Comparison of ENCODE assay signal across 18 mouse cellular contexts in the genomic region with DNA sequence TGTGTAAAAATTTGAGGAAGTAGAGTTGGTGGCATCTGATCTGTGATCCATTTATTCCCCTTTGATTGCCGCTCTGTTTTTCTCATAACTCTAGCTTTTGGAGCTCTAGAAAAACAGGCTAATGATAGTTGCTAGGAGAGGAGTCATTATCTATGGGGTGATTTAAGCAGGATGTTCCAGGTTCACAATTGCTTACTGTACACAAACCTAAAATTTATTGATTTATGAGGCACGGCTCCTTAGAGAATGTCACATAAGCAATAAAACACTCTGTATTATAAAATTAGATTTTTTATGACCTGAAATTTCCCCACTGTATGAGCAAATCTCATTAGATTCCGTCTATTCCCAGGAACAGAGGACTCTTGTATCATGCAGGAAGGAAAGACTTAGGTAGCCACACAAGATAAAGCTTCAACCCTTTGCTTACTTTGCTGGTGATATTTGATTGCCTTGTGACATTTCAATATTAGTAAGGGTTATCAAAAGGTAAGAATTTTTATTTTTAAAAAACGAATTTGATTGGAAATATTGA.
DNase-seq lines count a peak whose midpoint lies in the region; ATAC-seq and TF ChIP-seq lines count a peak whose summit lies in the region.
"Had no signal": no experiment of that assay in that cellular context is flagged by ENCODE, and none has a peak within 500 bp of the region (broad histone marks: within the 10 kb centered on the region; RNA-seq: fewer than 3 reads in every experiment).

No protein-coding gene starts in this region.

- ATAC-seq in intestine, embryonic 14.5 days (replicated peaks; ENCODE audit: low FRiP score, low TSS enrichment, low read depth): peak; percentile 36; the same call in 1 of the 2 replicates
- ATAC-seq in intestine, embryonic 15.5 days: peak; percentile 86
- peak; percentile 73 for ATAC-seq in intestine, postnatal 0 days
- ATAC-seq in liver, embryonic 11.5 days (replicated peaks; ENCODE audit: low FRiP score): no peak
- ATAC-seq: forebrain, embryonic 14.5 days; forebrain, embryonic 16.5 days had no signal

- H3K4me3 ChIP-seq in intestine, embryonic 14.5 days (ENCODE audit: low read depth, low read length): no peak overlapping the region
- H3K4me3 ChIP-seq in intestine, embryonic 15.5 days (replicated peaks): no peak overlapping the region
- H3K4me3 ChIP-seq in intestine, postnatal 0 days (ENCODE audit: low read depth, low read length): no peak overlapping the region
- no peak overlapping the region for H3K4me3 ChIP-seq in liver, embryonic 11.5 days (ENCODE audit: low read depth, low read length)
- H3K4me3 ChIP-seq: embryonic facial prominence, embryonic 10.5 days; embryonic facial prominence, embryonic 12.5 days; forebrain, embryonic 12.5 days had no signal

- no peaks in the 10 kb centered on the region for H3K36me3 ChIP-seq in intestine, embryonic 14.5 days (ENCODE audit: control insufficient read depth, insufficient read depth, low read length)
- H3K36me3 ChIP-seq in intestine, embryonic 15.5 days: no peaks in the 10 kb centered on the region
- H3K36me3 ChIP-seq in intestine, postnatal 0 days (ENCODE audit: control insufficient read depth, insufficient read depth): no peaks in the 10 kb centered on the region
- no peaks in the 10 kb centered on the region for H3K36me3 ChIP-seq in liver, embryonic 11.5 days (ENCODE audit: control insufficient read depth, insufficient read depth, low read length)
- H3K36me3 ChIP-seq: embryonic facial prominence, embryonic 10.5 days; embryonic facial prominence, embryonic 12.5 days; forebrain, embryonic 12.5 days had no signal

- no peak overlapping the region for H3K4me2 ChIP-seq in intestine, embryonic 14.5 days (ENCODE audit: low read length)
- no peak overlapping the region for H3K4me2 ChIP-seq in intestine, embryonic 15.5 days (replicated peaks)
- H3K4me2 ChIP-seq in intestine, postnatal 0 days (replicated peaks; ENCODE audit: low read depth): no peak overlapping the region
- no peak overlapping the region for H3K4me2 ChIP-seq in liver, embryonic 11.5 days
- H3K4me2 ChIP-seq: embryonic facial prominence, embryonic 12.5 days; forebrain, embryonic 12.5 days had no signal

- no peak overlapping the region for H3K9ac ChIP-seq in intestine, embryonic 14.5 days (ENCODE audit: low read length)
- H3K9ac ChIP-seq in intestine, embryonic 15.5 days: no peak overlapping the region
- H3K9ac ChIP-seq in intestine, postnatal 0 days (ENCODE audit: low read depth, low read length): no peak overlapping the region
- H3K9ac ChIP-seq in liver, embryonic 11.5 days (ENCODE audit: low read depth, low read length): no peak overlapping the region
- H3K9ac ChIP-seq: embryonic facial prominence, embryonic 12.5 days; forebrain, embryonic 12.5 days had no signal

- H3K9me3 ChIP-seq in intestine, embryonic 14.5 days (ENCODE audit: control insufficient read depth, low read length): no peaks in the 10 kb centered on the region
- H3K9me3 ChIP-seq in intestine, embryonic 15.5 days: no peaks in the 10 kb centered on the region
- H3K9me3 ChIP-seq in intestine, postnatal 0 days (ENCODE audit: control insufficient read depth): no peaks in the 10 kb centered on the region
- no peaks in the 10 kb centered on the region for H3K9me3 ChIP-seq in liver, embryonic 11.5 days (ENCODE audit: control insufficient read depth, low read length)
- H3K9me3 ChIP-seq: embryonic facial prominence, embryonic 10.5 days; embryonic facial prominence, embryonic 12.5 days; forebrain, embryonic 12.5 days had no signal

- no peaks in the 10 kb centered on the region for H3K27me3 ChIP-seq in intestine, embryonic 14.5 days (replicated peaks; ENCODE audit: control insufficient read depth, insufficient read depth, low read length)
- H3K27me3 ChIP-seq in intestine, embryonic 15.5 days (replicated peaks): no peaks in the 10 kb centered on the region
- H3K27me3 ChIP-seq in intestine, postnatal 0 days (replicated peaks; ENCODE audit: control insufficient read depth, insufficient read depth, low read length): no peaks in the 10 kb centered on the region
- no peaks in the 10 kb centered on the region for H3K27me3 ChIP-seq in liver, embryonic 11.5 days (replicated peaks; ENCODE audit: control insufficient read depth, insufficient read depth, low read length)
- H3K27me3 ChIP-seq: embryonic facial prominence, embryonic 12.5 days; forebrain, embryonic 12.5 days had no signal

- no peak for TF ChIP-seq CTCF in intestine, postnatal 0 days (IDR thresholded peaks at IDR 0.05; ENCODE audit: low read depth)

- no peak for DNase-seq in intestine, embryonic 14.5 days (ENCODE audit: low spot score)
- no peak for DNase-seq in adrenal gland, postnatal 14 days
- DNase-seq in liver, embryonic 11.5 days (ENCODE audit: low spot score): no peak
- DNase-seq: adrenal gland, adult 2 months; adrenal gland, postnatal 10 days; adrenal gland, postnatal 36 days; cerebellum, adult 11-12 months; cerebellum, adult 2 months; cerebellum, adult 9-10 months; cerebellum, postnatal 10 days; cerebellum, postnatal 25 days had no signal

- H3K4me1 ChIP-seq in intestine, embryonic 14.5 days (replicated peaks; ENCODE audit: control insufficient read depth, insufficient read depth, low read length): no peaks in the 10 kb centered on the region
- H3K4me1 ChIP-seq in intestine, embryonic 15.5 days (replicated peaks): no peaks in the 10 kb centered on the region
- H3K4me1 ChIP-seq in intestine, postnatal 0 days (replicated peaks; ENCODE audit: control insufficient read depth, insufficient read depth, low read length): no peaks in the 10 kb centered on the region
- no peaks in the 10 kb centered on the region for H3K4me1 ChIP-seq in liver, embryonic 11.5 days (replicated peaks; ENCODE audit: control insufficient read depth, insufficient read depth, low read length)
- H3K4me1 ChIP-seq: embryonic facial prominence, embryonic 10.5 days; embryonic facial prominence, embryonic 12.5 days; forebrain, embryonic 12.5 days had no signal

- H3K27ac ChIP-seq in intestine, embryonic 14.5 days (ENCODE audit: low read depth): no peak overlapping the region
- no peak overlapping the region for H3K27ac ChIP-seq in intestine, embryonic 15.5 days
- H3K27ac ChIP-seq in intestine, postnatal 0 days (ENCODE audit: low read depth, low read length): no peak overlapping the region
- no peak overlapping the region for H3K27ac ChIP-seq in liver, embryonic 11.5 days (ENCODE audit: low read depth, low read length)
- H3K27ac ChIP-seq: embryonic facial prominence, embryonic 10.5 days; embryonic facial prominence, embryonic 12.5 days; forebrain, embryonic 12.5 days had no signal

- WGBS in intestine, embryonic 14.5 days: 52% methylated on average over 4 of the region's 4 CpGs
- WGBS in intestine, embryonic 15.5 days: 48% methylated on average over 4 of the region's 4 CpGs
- 33% methylated on average over 4 of the region's 4 CpGs for WGBS in intestine, postnatal 0 days
- WGBS in liver, embryonic 11.5 days: 60% methylated on average over 4 of the region's 4 CpGs
